Mouse (Mus musculus) megakaryocyte, embryonic 14.5 days (primary cell): ENCODE measurements around the gene Glipr1.

ENCODE experiments used
- FLI1 ChIP-seq: IDR thresholded peaks from 2 replicates; pipeline ENCODE4 v1.6.1; 2012; ENCODE audit warnings: low read length, inconsistent platforms, mixed read lengths
- GATA1 ChIP-seq: IDR thresholded peaks from 3 replicates; pipeline ENCODE4 v1.6.1; 2012; ENCODE audit warnings: mixed read lengths, low read length, inconsistent platforms, borderline replicate concordance

- TF ChIP-seq GATA1 (no peak), FLI1 (no peak)
These were observed 54.4 kb downstream of the Glipr1 start for GRCm38 (mm10) chr10:111948041-111948440.
